Mouse (Mus musculus): ENCODE measurements around the gene Gla. TPM values are rescaled to one million over a fixed set of nuclear protein-coding genes. Genes with fewer than 3 reads are reported as not detected.

The Gla gene
- polyA plus RNA-seq (2015; fragmentation: Illumina TruSeq; extraction: RNeasy Lipid Tissue Mini Kit (QIAGEN cat#74804); ENCODE audit: low read depth, low replicate concordance): 14.0 TPM

DNA sequence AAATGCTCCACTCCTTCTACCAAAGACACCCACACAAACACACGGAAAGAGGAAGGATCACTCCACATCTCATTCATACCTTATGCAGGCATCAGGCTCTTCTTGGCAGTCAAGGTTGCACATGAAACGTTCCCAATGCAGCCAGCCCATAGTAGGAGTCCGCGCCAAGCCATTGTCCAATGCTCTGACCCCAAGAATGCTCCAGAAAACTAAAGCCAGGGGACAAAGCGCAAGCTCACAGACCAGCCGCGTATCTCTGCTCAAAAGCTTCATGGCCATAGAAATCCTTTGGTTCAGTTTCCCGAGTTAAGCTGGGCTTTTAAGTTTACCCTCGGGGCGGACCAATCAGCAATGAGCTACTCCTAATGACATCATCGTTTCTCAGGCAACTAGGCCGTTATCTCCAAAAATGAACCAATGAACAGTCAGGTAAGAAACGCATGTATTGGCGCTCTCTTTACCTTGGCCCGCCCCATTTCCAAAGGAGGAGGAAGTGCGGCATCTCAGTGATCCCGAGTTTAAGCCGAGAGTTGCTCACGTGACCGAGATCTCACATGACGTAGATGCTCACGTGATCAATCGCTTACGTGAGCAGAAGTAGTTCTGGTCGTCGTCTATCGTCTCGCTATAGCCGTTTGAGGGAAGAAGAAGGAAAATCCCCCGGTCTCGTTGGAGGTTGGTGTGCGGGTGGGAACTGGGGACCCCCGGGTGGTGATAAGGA, at the start of gene Gla, which contains the start of gene Hnrnph2:
Gla (minus strand) TSS at position 467 of the 721 bp plus-strand sequence.
Hnrnph2 (plus strand) TSS at position 521 of the 721 bp plus-strand sequence.

GRCm38 (mm10) chrX:134585103-134586002, 15.6 kb downstream of the Gla start, which contains the start of gene Rpl36a:
Gene Rpl36a (plus strand): TSS chrX:134585654.

DNA sequence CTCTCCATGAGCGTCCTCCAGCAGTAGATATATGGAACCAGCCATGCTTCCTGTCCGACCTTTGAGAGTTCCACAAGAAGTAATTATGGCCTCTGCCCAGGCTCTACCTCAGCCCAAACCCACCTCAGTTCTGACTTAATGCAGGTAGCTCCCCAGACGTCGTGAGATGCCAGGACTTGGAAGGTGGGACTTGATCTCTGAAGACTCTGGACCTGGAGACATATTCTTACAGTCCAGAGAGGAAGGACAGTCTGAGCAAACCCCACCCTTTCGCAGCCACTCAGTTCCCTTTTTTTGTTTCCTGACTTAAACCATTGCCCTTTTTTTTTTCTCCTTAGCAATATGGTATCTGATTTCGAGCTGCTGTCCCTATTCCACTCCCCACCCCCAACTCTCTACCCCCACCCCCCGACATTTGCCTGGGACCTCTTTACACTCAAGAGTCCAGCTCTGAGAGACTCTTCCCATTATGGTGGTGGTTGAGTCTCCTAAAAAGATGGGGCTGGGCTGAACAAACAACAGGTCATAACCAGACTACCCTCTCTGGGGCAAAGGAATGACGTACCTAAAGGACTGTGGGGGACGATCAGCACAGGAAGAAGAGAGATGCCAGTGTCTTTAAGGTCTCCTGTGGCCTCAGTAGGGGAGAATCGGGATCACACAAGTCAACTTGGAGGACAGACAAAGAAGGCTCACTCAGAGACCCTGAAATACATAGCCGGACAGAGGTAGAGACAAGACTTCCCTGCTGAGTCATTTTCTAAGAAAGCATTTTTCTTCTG, 17.8 kb downstream of the Gla start, which contains the start of gene Btk:
Btk (minus strand) TSS at position 683 of the 782 bp plus-strand sequence.

DNA sequence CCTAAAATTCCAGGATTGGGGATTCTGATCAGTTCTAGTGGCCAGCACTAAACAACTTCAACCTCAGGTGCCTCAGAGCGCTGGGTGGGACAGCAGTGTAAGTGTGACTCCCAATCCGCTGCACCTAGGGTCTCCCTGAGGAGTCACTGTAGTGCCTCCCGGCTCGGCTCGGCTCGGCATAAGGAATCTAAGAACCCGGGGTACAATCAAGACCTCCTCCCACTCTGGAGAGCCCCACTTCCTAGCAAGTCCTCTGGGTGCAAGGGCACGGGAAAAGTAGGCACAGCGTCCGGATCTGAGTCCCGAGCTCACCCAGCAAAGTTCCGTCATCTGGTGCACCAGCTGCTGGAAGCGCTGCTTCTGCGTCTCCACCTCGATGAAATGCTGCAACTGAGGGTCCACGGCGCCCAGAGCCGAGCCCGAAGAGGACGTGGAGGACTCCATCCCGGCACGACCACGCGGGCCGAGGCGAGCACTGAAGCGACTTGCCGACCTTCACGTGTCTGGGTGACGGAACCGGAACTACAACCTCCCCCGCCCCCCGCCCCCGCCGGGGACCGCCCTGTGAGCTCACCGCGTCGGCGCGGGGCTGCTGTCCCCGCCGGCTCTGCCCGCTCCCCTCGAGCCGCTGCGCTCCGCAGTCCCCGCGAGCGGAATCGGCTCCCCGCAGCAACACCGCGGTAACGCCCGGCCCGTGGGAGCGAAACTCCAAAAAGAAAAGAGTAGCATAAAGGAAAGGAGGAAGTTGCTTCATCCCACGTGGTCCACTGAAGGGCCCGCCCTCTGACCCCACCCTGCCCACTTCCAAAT, 59.6 kb downstream of the Gla start, which contains the start of gene Timm8a1:
Timm8a1 (minus strand) TSS at position 721 of the 810 bp plus-strand sequence.

Other genes starting within 250 kb of the Gla start
- gene Drp2, start 196.6 kb downstream of the Gla start, polyA plus RNA-seq (2015; fragmentation: Illumina TruSeq; extraction: RNeasy Lipid Tissue Mini Kit (QIAGEN cat#74804); ENCODE audit: low read depth, low replicate concordance): 31.7 TPM
- not detected for gene Taf7l, start 124.6 kb downstream of the Gla start, polyA plus RNA-seq (2015; fragmentation: Illumina TruSeq; extraction: RNeasy Lipid Tissue Mini Kit (QIAGEN cat#74804); ENCODE audit: low read depth, low replicate concordance)
- 29.6 TPM for gene Timm8a1, start 59.3 kb downstream of the Gla start, polyA plus RNA-seq (2015; fragmentation: Illumina TruSeq; extraction: RNeasy Lipid Tissue Mini Kit (QIAGEN cat#74804); ENCODE audit: low read depth, low replicate concordance)
- gene Btk, start 17.6 kb downstream of the Gla start, polyA plus RNA-seq (2015; fragmentation: Illumina TruSeq; extraction: RNeasy Lipid Tissue Mini Kit (QIAGEN cat#74804); ENCODE audit: low read depth, low replicate concordance): 0.97 TPM
- gene Rpl36a, start 15.5 kb downstream of the Gla start, polyA plus RNA-seq (2015; fragmentation: Illumina TruSeq; extraction: RNeasy Lipid Tissue Mini Kit (QIAGEN cat#74804); ENCODE audit: low read depth, low replicate concordance): 648 TPM
- gene Hnrnph2, start 54 bp upstream of the Gla start, polyA plus RNA-seq (2015; fragmentation: Illumina TruSeq; extraction: RNeasy Lipid Tissue Mini Kit (QIAGEN cat#74804); ENCODE audit: low read depth, low replicate concordance): 132 TPM
- gene Armcx4, start 85.4 kb upstream of the Gla start, polyA plus RNA-seq (2015; fragmentation: Illumina TruSeq; extraction: RNeasy Lipid Tissue Mini Kit (QIAGEN cat#74804); ENCODE audit: low read depth, low replicate concordance): 17.8 TPM
- gene Armcx1, start 116.8 kb upstream of the Gla start, polyA plus RNA-seq (2015; fragmentation: Illumina TruSeq; extraction: RNeasy Lipid Tissue Mini Kit (QIAGEN cat#74804); ENCODE audit: low read depth, low replicate concordance): 77.3 TPM
- gene Armcx6, start 150.3 kb upstream of the Gla start, polyA plus RNA-seq (2015; fragmentation: Illumina TruSeq; extraction: RNeasy Lipid Tissue Mini Kit (QIAGEN cat#74804); ENCODE audit: low read depth, low replicate concordance): 11.0 TPM
- gene Armcx3, start 155.5 kb upstream of the Gla start, polyA plus RNA-seq (2015; fragmentation: Illumina TruSeq; extraction: RNeasy Lipid Tissue Mini Kit (QIAGEN cat#74804); ENCODE audit: low read depth, low replicate concordance): 84.8 TPM
- 84.0 TPM for gene Armcx2, start 208.1 kb upstream of the Gla start, polyA plus RNA-seq (2015; fragmentation: Illumina TruSeq; extraction: RNeasy Lipid Tissue Mini Kit (QIAGEN cat#74804); ENCODE audit: low read depth, low replicate concordance)